Mouse (Mus musculus) MEL (cell line): ENCODE measurements around the gene Slc25a33. TPM values are rescaled to one million over a fixed set of nuclear protein-coding genes. Genes with fewer than 3 reads are reported as not detected.

Experiments used
- DNase-seq: peaks from one replicate; pipeline ENCODE4 v3.0.0; 2011; ENCODE audit warnings: low read depth, low spot score
- H3K27ac ChIP-seq: 2 replicates; pipeline ENCODE4 v1.5.1; 2012; ENCODE audit warnings: low read depth, mild to moderate bottlenecking, control low read depth, low read length, moderate library complexity; ENCODE audit not compliant: control insufficient read depth
- H3K27me3 ChIP-seq, 2 experiments: fragments of 150-350 bp in 1 of 2; sonication (generic) in 1 of 2; 2 replicates each; pipeline ENCODE4 v1.6.1; 2012; ENCODE audit warnings: low read length in 2 of 2, mild to moderate bottlenecking in 2 of 2, improper control_type of control experiment in 1 of 2, moderate library complexity in 1 of 2; ENCODE audit not compliant: insufficient read depth in 2 of 2, control insufficient read depth in 1 of 2
- H3K36me3 ChIP-seq, 2 experiments: 2 replicates each; pipeline ENCODE4 v1.6.1; 2012 to 2014; ENCODE audit warnings: low read length in 2 of 2, improper control_type of control experiment in 1 of 2, inconsistent platforms in 1 of 2, mild to moderate bottlenecking in 1 of 2; ENCODE audit not compliant: insufficient read depth in 2 of 2, control insufficient read depth in 1 of 2
- H3K4me1 ChIP-seq, 2 experiments: fragments of 150-350 bp in 1 of 2; sonication (generic) in 1 of 2; 2 replicates each; pipeline ENCODE4 v1.6.1; 2012; ENCODE audit warnings: low read length in 2 of 2, improper control_type of control experiment in 1 of 2, mild to moderate bottlenecking in 1 of 2; ENCODE audit not compliant: insufficient read depth in 2 of 2, control insufficient read depth in 1 of 2
- H3K4me3 ChIP-seq, 2 experiments: fragments of 150-350 bp in 1 of 2; sonication (generic) in 1 of 2; 2 replicates each; pipeline ENCODE4 v1.5.1; 2012; ENCODE audit warnings: low read depth in 2 of 2, low read length in 2 of 2, mild to moderate bottlenecking in 2 of 2, moderate library complexity in 2 of 2, control low read depth in 1 of 2, improper control_type of control experiment in 1 of 2; ENCODE audit not compliant: control insufficient read depth in 1 of 2, insufficient read depth in 1 of 2
- H3K79me2 ChIP-seq: 2 replicates; pipeline ENCODE4 v1.6.1; 2012; ENCODE audit warnings: mild to moderate bottlenecking, low read length, moderate library complexity; ENCODE audit not compliant: control insufficient read depth, poor library complexity, insufficient read depth
- H3K9ac ChIP-seq: 2 replicates; pipeline ENCODE4 v1.6.1; 2012; ENCODE audit warnings: low read depth, mild to moderate bottlenecking, control low read depth, low read length, moderate library complexity; ENCODE audit not compliant: control insufficient read depth, poor library complexity, severe bottlenecking
- H3K9me3 ChIP-seq: fragments of 150-350 bp; sonication (generic); replicated peaks from 2 replicates; pipeline ENCODE4 v1.6.1; 2012; ENCODE audit warnings: mild to moderate bottlenecking, low read length, improper control_type of control experiment, moderate library complexity; ENCODE audit not compliant: insufficient read depth
- CHD1 ChIP-seq: IDR thresholded peaks from 2 replicates; pipeline ENCODE4 v1.6.1; 2012; ENCODE audit warnings: low read depth, mild to moderate bottlenecking, inconsistent platforms, low read length, improper control_type of control experiment
- CTCF ChIP-seq, 3 experiments: IDR thresholded peaks in 2 of 3; conservative IDR thresholded peaks in 1 of 3; 2 replicates each; pipeline ENCODE4 v1.5.1; 2011 to 2012; ENCODE audit warnings: low read length in 3 of 3, low read depth in 2 of 3, mild to moderate bottlenecking in 2 of 3, improper control_type of control experiment in 1 of 3, inconsistent platforms in 1 of 3, mixed read lengths in 1 of 3, moderate library complexity in 1 of 3; ENCODE audit not compliant: control insufficient read depth in 1 of 3, insufficient read depth in 1 of 3, poor library complexity in 1 of 3, severe bottlenecking in 1 of 3
- E2F4 ChIP-seq: IDR thresholded peaks from 2 replicates; pipeline ENCODE4 v1.6.1; 2011; ENCODE audit warnings: low read depth, low read length, improper control_type of control experiment, borderline replicate concordance
- ELF1 ChIP-seq: IDR thresholded peaks from 2 replicates; pipeline ENCODE4 v1.6.1; 2014; ENCODE audit warnings: low read depth, mild to moderate bottlenecking, inconsistent platforms, low read length, improper control_type of control experiment, moderate library complexity
- EP300 ChIP-seq, 2 experiments: IDR thresholded peaks; 2 replicates each; pipeline ENCODE4 v1.6.1; 2011; ENCODE audit warnings: improper control_type of control experiment in 2 of 2, low read length in 2 of 2, low read depth in 1 of 2, mild to moderate bottlenecking in 1 of 2
- ETS1 ChIP-seq: IDR thresholded peaks from 2 replicates; pipeline ENCODE4 v1.6.1; 2012; ENCODE audit warnings: low read depth, mild to moderate bottlenecking, inconsistent platforms, low read length, improper control_type of control experiment, moderate library complexity
- HCFC1 ChIP-seq: IDR thresholded peaks from 2 replicates; pipeline ENCODE4 v1.6.1; 2012; ENCODE audit warnings: low read depth, mild to moderate bottlenecking, inconsistent platforms, low read length, improper control_type of control experiment, moderate library complexity
- JUND ChIP-seq: IDR thresholded peaks from 2 replicates; pipeline ENCODE4 v1.6.1; 2011; ENCODE audit warnings: low read depth, mild to moderate bottlenecking, improper control_type of control experiment, low read length
- KAT2A ChIP-seq: conservative IDR thresholded peaks from 2 replicates; pipeline ENCODE4 v1.6.1; 2012; ENCODE audit warnings: low read depth, low read length, improper control_type of control experiment, inconsistent platforms
- MAFK ChIP-seq: IDR thresholded peaks from 2 replicates; pipeline ENCODE4 v1.6.1; 2011; ENCODE audit warnings: low read depth, mild to moderate bottlenecking, low read length, improper control_type of control experiment, borderline replicate concordance
- MAX ChIP-seq: IDR thresholded peaks from 2 replicates; pipeline ENCODE4 v1.6.1; 2011; ENCODE audit warnings: low read length, improper control_type of control experiment
- MAZ ChIP-seq: IDR thresholded peaks from 2 replicates; pipeline ENCODE4 v1.6.1; 2012; ENCODE audit warnings: low read depth, mild to moderate bottlenecking, inconsistent platforms, low read length, improper control_type of control experiment
- MEF2A ChIP-seq: IDR thresholded peaks from 2 replicates; pipeline ENCODE4 v1.6.1; 2014; ENCODE audit warnings: low read depth, mild to moderate bottlenecking, inconsistent platforms, low read length, improper control_type of control experiment; ENCODE audit not compliant: poor library complexity, insufficient replicate concordance, severe bottlenecking; ENCODE audit errors: extremely low read depth
- MXI1 ChIP-seq: IDR thresholded peaks from 2 replicates; pipeline ENCODE4 v1.6.1; 2011; ENCODE audit warnings: mild to moderate bottlenecking, low read depth, low read length, improper control_type of control experiment
- MYC ChIP-seq: IDR thresholded peaks from 2 replicates; pipeline ENCODE4 v1.6.1; 2011; ENCODE audit warnings: low read depth, mild to moderate bottlenecking, low read length, improper control_type of control experiment, moderate library complexity
- NELFE ChIP-seq: IDR thresholded peaks from 2 replicates; pipeline ENCODE4 v1.6.1; 2011; ENCODE audit warnings: low read depth, low read length, improper control_type of control experiment
- NRF1 ChIP-seq: IDR thresholded peaks from 2 replicates; pipeline ENCODE4 v1.6.1; 2014; ENCODE audit warnings: low read depth, mild to moderate bottlenecking, inconsistent platforms, low read length, improper control_type of control experiment, moderate library complexity; ENCODE audit not compliant: poor library complexity, insufficient read depth, severe bottlenecking
- POLR2A ChIP-seq, 2 experiments: IDR thresholded peaks; 2 replicates each; pipeline ENCODE4 v1.6.1; 2011 to 2012; ENCODE audit warnings: low read length in 2 of 2, mild to moderate bottlenecking in 2 of 2, control low read depth in 1 of 2, improper control_type of control experiment in 1 of 2, low read depth in 1 of 2, moderate library complexity in 1 of 2; ENCODE audit not compliant: control insufficient read depth in 1 of 2, insufficient read depth in 1 of 2, poor library complexity in 1 of 2
- POLR2AphosphoS2 ChIP-seq: IDR thresholded peaks from 2 replicates; pipeline ENCODE4 v1.6.1; 2011; ENCODE audit warnings: low read length, improper control_type of control experiment
- POLR2AphosphoS5 ChIP-seq: IDR thresholded peaks from 2 replicates; pipeline ENCODE4 v1.6.1; 2012; ENCODE audit warnings: low read depth, borderline replicate concordance, mild to moderate bottlenecking, inconsistent platforms, low read length, moderate library complexity, mixed read lengths
- RAD21 ChIP-seq: IDR thresholded peaks from 2 replicates; pipeline ENCODE4 v1.6.1; 2011; ENCODE audit warnings: mild to moderate bottlenecking, low read depth, low read length, improper control_type of control experiment
- RCOR1 ChIP-seq: IDR thresholded peaks from 2 replicates; pipeline ENCODE4 v1.6.1; 2012; ENCODE audit warnings: low read depth, mild to moderate bottlenecking, inconsistent platforms, low read length, improper control_type of control experiment
- SIN3A ChIP-seq: IDR thresholded peaks from 2 replicates; pipeline ENCODE4 v1.6.1; 2012; ENCODE audit warnings: low read length, improper control_type of control experiment, inconsistent platforms
- SMC3 ChIP-seq: IDR thresholded peaks from 2 replicates; pipeline ENCODE4 v1.6.1; 2011; ENCODE audit warnings: low read depth, low read length, improper control_type of control experiment
- TAL1 ChIP-seq: IDR thresholded peaks from 2 replicates; pipeline ENCODE4 v1.6.1; 2012; ENCODE audit warnings: mild to moderate bottlenecking, inconsistent platforms, low read length, moderate library complexity, mixed read lengths
- TBP ChIP-seq: IDR thresholded peaks from 2 replicates; pipeline ENCODE4 v1.8.0; 2011; ENCODE audit warnings: low read depth, low read length, improper control_type of control experiment
- UBTF ChIP-seq: IDR thresholded peaks from 2 replicates; pipeline ENCODE4 v1.6.1; 2012; ENCODE audit warnings: low read depth, mild to moderate bottlenecking, inconsistent platforms, low read length, improper control_type of control experiment, moderate library complexity, borderline replicate concordance; ENCODE audit not compliant: insufficient read depth
- USF1 ChIP-seq: IDR thresholded peaks from 2 replicates; pipeline ENCODE4 v1.6.1; 2014; ENCODE audit warnings: low read depth, mild to moderate bottlenecking, inconsistent platforms, low read length, improper control_type of control experiment, moderate library complexity
- USF2 ChIP-seq, 2 experiments: IDR thresholded peaks; 2 replicates each; pipeline ENCODE4 v1.6.1; 2011 to 2012; ENCODE audit warnings: improper control_type of control experiment in 2 of 2, low read length in 2 of 2, borderline replicate concordance in 1 of 2, inconsistent platforms in 1 of 2, low read depth in 1 of 2, mild to moderate bottlenecking in 1 of 2; ENCODE audit not compliant: insufficient read depth in 1 of 2
- ZC3H11A ChIP-seq: IDR thresholded peaks from 2 replicates; pipeline ENCODE4 v1.6.1; 2012; ENCODE audit warnings: low read depth, mild to moderate bottlenecking, inconsistent platforms, low read length, improper control_type of control experiment
- ZKSCAN1 ChIP-seq: IDR thresholded peaks from 2 replicates; pipeline ENCODE4 v1.6.1; 2012; ENCODE audit warnings: low read depth, mild to moderate bottlenecking, inconsistent platforms, low read length, improper control_type of control experiment, moderate library complexity
- ZNF384 ChIP-seq: IDR thresholded peaks from 2 replicates; pipeline ENCODE4 v1.6.1; 2012; ENCODE audit warnings: low read depth, mild to moderate bottlenecking, inconsistent platforms, low read length, improper control_type of control experiment
- polyA plus RNA-seq, 2 experiments: library from polyadenylated mRNA; stranded (reverse) in 1 of 2; unstranded in 1 of 2; fragments of >175 nt in 1 of 2; fragments of >200 nt in 1 of 2; gene quantifications; 2 replicates each; pipeline versions ENCODE4 v1.2.1 to v1.2.4; 2012; ENCODE audit warnings: low replicate concordance in 2 of 2, low read depth in 1 of 2; ENCODE audit not compliant: insufficient read length in 2 of 2, insufficient read depth in 1 of 2, missing spikeins in 1 of 2
- total RNA-seq: library from RNA; depleted of rRNA; stranded (reverse); fragments of 300-350 nt; gene quantifications from 2 replicates; pipeline ENCODE4 v1.2.3, GENCODE M21; 2012

Gene Slc25a33
- total and polyA plus RNA-seq, 3 experiments: 20.6 to 103 (median 24.8) TPM

GRCm38 (mm10) chr4:149710510-149710909 lies 63.6 kb downstream of the Slc25a33 start:
- Histone ChIP-seq H3K9me3 (no peaks in the 10 kb centered on the region), H3K4me1 (peaks cover 0 to 4% of the 10 kb centered on the region in 2 experiments; a peak in 2 of 4 replicates), H3K4me3 (peak overlapping the region in 1 of 2 experiments; percentile 16; a peak in 1 of 4 replicates), H3K79me2 (no peaks in the 10 kb centered on the region), H3K36me3 (0 out of 4 replicates have a peak, but pooled peaks cover 0 to 2% of the 10 kb centered on the region in 2 experiments), H3K27me3 (no peaks in the 10 kb centered on the region), H3K9ac (peak overlapping the region; percentile 15; the same call in 1 of the 2 replicates), H3K27ac (no peak overlapping the region)
- TF ChIP-seq ZKSCAN1: no peak
- TF ChIP-seq POLR2AphosphoS5: no peak
- no peak for TF ChIP-seq MAX
- peak; percentile 71 to 99 (median 75) for TF ChIP-seq CTCF (IDR thresholded peaks at IDR 0.05 in 2 of 3, conservative IDR thresholded peaks at IDR 0.05 in 1 of 3; ENCODE audit: control insufficient read depth in 1 of 3, insufficient read depth in 1 of 3, low read depth in 2 of 3, low read length in 3 of 3, poor library complexity in 1 of 3, severe bottlenecking in 1 of 3)
- TF ChIP-seq NELFE: no peak
- TF ChIP-seq MXI1: peak; percentile 14; the same call in 1 of the 2 replicates
- no peak for TF ChIP-seq POLR2A (IDR thresholded peaks at IDR 0.05; ENCODE audit: control insufficient read depth in 1 of 2, insufficient read depth in 1 of 2, low read depth in 1 of 2, low read length in 2 of 2, poor library complexity in 1 of 2)
- no peak for TF ChIP-seq ELF1
- 0 out of 2 replicates have a peak, but pooled peaks have one; percentile 15 for TF ChIP-seq TBP
- no peak for TF ChIP-seq ZNF384
- no peak for TF ChIP-seq RCOR1
- no peak for TF ChIP-seq NRF1
- no peak for TF ChIP-seq USF1
- peak; percentile 94 for TF ChIP-seq SMC3
- no peak for TF ChIP-seq CHD1
- TF ChIP-seq USF2 (IDR thresholded peaks at IDR 0.05; ENCODE audit: borderline replicate concordance in 1 of 2, insufficient read depth in 1 of 2, low read depth in 1 of 2, low read length in 2 of 2): no peak
- TF ChIP-seq UBTF: no peak
- TF ChIP-seq MYC: no peak
- TF ChIP-seq MEF2A: no peak
- no peak for TF ChIP-seq TAL1
- 0 out of 4 replicates have a peak, but pooled peaks of 1 of the 2 experiments have one; percentile 9 for TF ChIP-seq EP300 (IDR thresholded peaks at IDR 0.05; ENCODE audit: low read depth in 1 of 2, low read length in 2 of 2)
- peak; percentile 38; the same call in 1 of the 2 replicates for TF ChIP-seq MAZ
- TF ChIP-seq HCFC1: 0 out of 2 replicates have a peak, but pooled peaks have one; percentile 26
- TF ChIP-seq JUND: no peak
- no peak for TF ChIP-seq KAT2A
- no peak for TF ChIP-seq ETS1
- TF ChIP-seq E2F4: no peak
- peak; percentile 35; the same call in 1 of the 2 replicates for TF ChIP-seq SIN3A
- TF ChIP-seq RAD21: peak; percentile 96
- TF ChIP-seq ZC3H11A: peak; percentile 94
- no peak for TF ChIP-seq MAFK
- no peak for TF ChIP-seq POLR2AphosphoS2
- peak; percentile 95 for DNase-seq
